Mouse (Mus musculus) naive thymus-derived CD4-positive, alpha-beta T cell, adult 2 months (primary cell): ENCODE results near the gene Thsd7a.

Source experiments
- DNase-seq: peaks from one replicate; pipeline ENCODE4 v3.0.0-alpha.2; 2011; ENCODE audit warnings: low read depth

The Thsd7a gene

GRCm38 (mm10) chr6:12386731-12387130 is 362.5 kb downstream of the Thsd7a start:
- no peak for DNase-seq

- no peak for DNase-seq
These were observed 363.6 kb downstream of the Thsd7a start for GRCm38 (mm10) chr6:12385591-12385990.

GRCm38 (mm10) chr6:12381136-12381778 is 368.0 kb downstream of the Thsd7a start:
- DNase-seq, result no peak

- no peak for DNase-seq
These were observed 368.5 kb downstream of the Thsd7a start for GRCm38 (mm10) chr6:12380717-12381116.

- DNase-seq, result no peak
These were observed 390.5 kb downstream of the Thsd7a start for GRCm38 (mm10) chr6:12358737-12359136.

GRCm38 (mm10) chr6:12353573-12353972 is 395.6 kb downstream of the Thsd7a start:
- no peak for DNase-seq

- no peak for DNase-seq
These were observed 397.0 kb downstream of the Thsd7a start for GRCm38 (mm10) chr6:12352165-12352719.

GRCm38 (mm10) chr6:12350753-12351152 is 398.5 kb downstream of the Thsd7a start:
- no peak for DNase-seq

GRCm38 (mm10) chr6:12349105-12349759 is 400.0 kb downstream of the Thsd7a start:
- no peak for DNase-seq

GRCm38 (mm10) chr6:12348667-12349066 is 400.5 kb downstream of the Thsd7a start:
- DNase-seq, result no peak

GRCm38 (mm10) chr6:12336590-12337584 is 412.3 kb downstream of the Thsd7a start:
- no peak for DNase-seq

- DNase-seq, result peak; percentile 58
These were observed 433.9 kb downstream of the Thsd7a start for GRCm38 (mm10) chr6:12315070-12315909.

- no peak for DNase-seq
These were observed 441.7 kb downstream of the Thsd7a start for GRCm38 (mm10) chr6:12307502-12307901.

GRCm38 (mm10) chr6:12262641-12263400 is 486.4 kb downstream of the Thsd7a start:
- DNase-seq, result no peak
